Mouse (Mus musculus): ENCODE data around the gene Plekhm2.

- TF ChIP-seq CTCF (IDR thresholded peaks at IDR 0.05; ENCODE audit: low read depth) (no peak), EP300 (IDR thresholded peaks at IDR 0.05; ENCODE audit: low read depth) (no peak)
These were observed 47.9 kb downstream of the Plekhm2 start for GRCm38 (mm10) chr4:141616811-141617210.
